Mouse (Mus musculus) myocyte (in vitro differentiated cells): ENCODE data around the gene Lgals7. TPM values are rescaled to one million over a fixed set of nuclear protein-coding genes. Genes with fewer than 3 reads are reported as not detected.
A peak's percentile ranks its signal among the peaks of the same experiment; 100 is the strongest.

Source experiments
- H3K27me3 ChIP-seq: one replicate; pipeline ENCODE4 v1.6.1; 2011; ENCODE audit not compliant: control insufficient read depth, insufficient read depth, insufficient read length
- H3K36me3 ChIP-seq: one replicate; pipeline ENCODE4 v1.6.1; 2011; ENCODE audit not compliant: control insufficient read depth, insufficient read depth
- H3K4me2 ChIP-seq: one replicate; pipeline ENCODE4 v1.6.1; 2011; ENCODE audit warnings: low read depth, control low read depth
- H3K4me3 ChIP-seq: one replicate; pipeline ENCODE4 v1.5.1; 2011; ENCODE audit warnings: mild to moderate bottlenecking, control low read depth, moderate library complexity
- H3K79me2 ChIP-seq: one replicate; pipeline ENCODE4 v1.6.1; 2011; ENCODE audit not compliant: control insufficient read depth, insufficient read depth
- H3ac ChIP-seq: one replicate; pipeline ENCODE4 v1.6.1; 2011; ENCODE audit not compliant: control insufficient read depth, insufficient read length
- CEBPB ChIP-seq: IDR thresholded peaks from 2 replicates; pipeline ENCODE4 v1.6.1; 2011; ENCODE audit warnings: mild to moderate bottlenecking, moderate library complexity; ENCODE audit not compliant: poor library complexity, insufficient read depth, severe bottlenecking
- E2F4 ChIP-seq: IDR thresholded peaks from one replicate; pipeline ENCODE4 v1.6.1; 2011; ENCODE audit warnings: mild to moderate bottlenecking, control low read depth, moderate library complexity; ENCODE audit not compliant: insufficient read depth
- MAX ChIP-seq: IDR thresholded peaks from one replicate; pipeline ENCODE4 v1.6.1; 2011; ENCODE audit warnings: low read depth, mild to moderate bottlenecking, control low read depth
- MYOD1 ChIP-seq, 3 experiments: IDR thresholded peaks; one replicate each; pipeline ENCODE4 v1.6.1; 2011; ENCODE audit warnings: control low read depth in 2 of 3, low read depth in 2 of 3, mild to moderate bottlenecking in 2 of 3, moderate library complexity in 1 of 3; ENCODE audit not compliant: insufficient read length in 2 of 3, control insufficient read depth in 1 of 3
- MYOG ChIP-seq, 3 experiments: IDR thresholded peaks; one replicate each; pipeline ENCODE4 v1.6.1; 2011; ENCODE audit warnings: control low read depth in 2 of 3, low read depth in 2 of 3, mild to moderate bottlenecking in 2 of 3; ENCODE audit not compliant: insufficient read length in 2 of 3, control insufficient read depth in 1 of 3, insufficient read depth in 1 of 3
- POLR2A ChIP-seq: IDR thresholded peaks from one replicate; pipeline ENCODE4 v1.6.1; 2011; ENCODE audit warnings: low read depth, mild to moderate bottlenecking, control low read depth, moderate library complexity; ENCODE audit not compliant: insufficient read length
- POLR2AphosphoS2 ChIP-seq: IDR thresholded peaks from one replicate; pipeline ENCODE4 v1.6.1; 2011; ENCODE audit warnings: low read depth, control low read depth; ENCODE audit not compliant: insufficient read length
- REST ChIP-seq: IDR thresholded peaks from one replicate; pipeline ENCODE4 v1.6.1; 2011; ENCODE audit warnings: mild to moderate bottlenecking, control low read depth, moderate library complexity; ENCODE audit not compliant: insufficient read depth, insufficient read length
- SRF ChIP-seq: IDR thresholded peaks from one replicate; pipeline ENCODE4 v1.6.1; 2011; ENCODE audit warnings: low read depth; ENCODE audit not compliant: control insufficient read depth, insufficient read length
- TCF12 ChIP-seq: IDR thresholded peaks from one replicate; pipeline ENCODE4 v1.6.1; 2011; ENCODE audit warnings: mild to moderate bottlenecking, control low read depth; ENCODE audit not compliant: poor library complexity, insufficient read depth, severe bottlenecking
- TCF3 ChIP-seq: IDR thresholded peaks from one replicate; pipeline ENCODE4 v1.6.1; 2011; ENCODE audit warnings: low read depth, control low read depth; ENCODE audit not compliant: insufficient read length
- USF1 ChIP-seq: IDR thresholded peaks from one replicate; pipeline ENCODE4 v1.6.1; 2011; ENCODE audit warnings: low read depth, mild to moderate bottlenecking, control low read depth, moderate library complexity
- polyA plus RNA-seq: library from polyadenylated mRNA; unstranded; fragments of >200 nt; fragmentation: generic; extraction: Trizol; gene quantifications from one replicate; pipeline ENCODE4 v1.2.1, GENCODE M21; 2012; ENCODE audit warnings: missing spikeins

Gene Lgals7
- polyA plus RNA-seq, 1 experiment, result 0.50 TPM

DNA sequence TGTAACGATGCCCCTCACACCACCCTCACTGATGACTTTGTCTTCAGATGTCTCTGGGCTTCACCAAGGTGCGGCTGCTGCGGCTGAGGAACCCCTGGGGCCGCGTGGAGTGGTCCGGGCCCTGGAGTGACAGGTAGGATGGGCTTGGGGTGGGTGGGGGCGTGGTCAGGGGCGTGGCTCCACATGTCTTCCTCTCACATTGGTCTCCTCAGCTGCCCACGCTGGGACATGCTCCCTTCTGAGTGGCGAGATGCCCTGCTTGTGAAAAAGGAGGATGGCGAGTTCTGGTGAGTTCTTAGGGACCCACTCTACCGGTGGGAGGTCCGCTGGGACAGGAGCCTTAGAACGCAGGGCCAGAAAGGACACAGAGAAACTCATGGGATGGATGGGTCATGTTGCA lies 22.8 kb downstream of the Lgals7 start:
- Histone ChIP-seq H3K4me2 (no peak overlapping the region), H3K27me3 (no peaks in the 10 kb centered on the region), H3ac (no peak overlapping the region), H3K79me2 (no peaks in the 10 kb centered on the region), H3K4me3 (no peak overlapping the region), H3K36me3 (no peaks in the 10 kb centered on the region)
- TF ChIP-seq MYOG (IDR thresholded peaks at IDR 0.05; ENCODE audit: control insufficient read depth in 1 of 3, insufficient read depth in 1 of 3, insufficient read length in 2 of 3, low read depth in 2 of 3) (no peak), TCF12 (no peak), USF1 (no peak), POLR2AphosphoS2 (no peak), POLR2A (no peak)

DNA sequence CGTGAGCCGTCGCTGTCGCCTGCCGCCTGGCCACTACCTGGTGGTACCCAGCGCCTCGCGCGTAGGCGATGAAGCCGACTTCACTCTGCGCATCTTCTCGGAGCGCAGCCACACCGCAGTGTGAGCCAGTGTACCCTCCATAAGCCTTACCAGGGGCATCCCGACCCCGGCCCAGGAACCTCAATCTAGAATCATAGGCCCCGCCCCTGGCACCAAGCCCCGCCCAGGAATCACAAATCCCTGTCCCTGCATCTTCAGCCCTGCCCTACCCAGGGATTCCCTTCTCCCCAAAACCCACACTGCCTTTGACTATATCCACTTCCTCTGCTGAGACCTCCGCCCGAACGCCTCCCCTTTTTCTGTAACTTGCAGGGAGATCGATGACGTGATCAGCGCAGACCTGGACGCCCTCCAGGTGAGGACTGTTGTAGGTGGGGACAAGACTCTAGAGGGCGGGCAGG lies 25.1 kb downstream of the Lgals7 start:
- peak; percentile 78 for TF ChIP-seq POLR2AphosphoS2
- TF ChIP-seq POLR2A, result no peak
- no peaks in the 10 kb centered on the region for H3K27me3 ChIP-seq

DNA sequence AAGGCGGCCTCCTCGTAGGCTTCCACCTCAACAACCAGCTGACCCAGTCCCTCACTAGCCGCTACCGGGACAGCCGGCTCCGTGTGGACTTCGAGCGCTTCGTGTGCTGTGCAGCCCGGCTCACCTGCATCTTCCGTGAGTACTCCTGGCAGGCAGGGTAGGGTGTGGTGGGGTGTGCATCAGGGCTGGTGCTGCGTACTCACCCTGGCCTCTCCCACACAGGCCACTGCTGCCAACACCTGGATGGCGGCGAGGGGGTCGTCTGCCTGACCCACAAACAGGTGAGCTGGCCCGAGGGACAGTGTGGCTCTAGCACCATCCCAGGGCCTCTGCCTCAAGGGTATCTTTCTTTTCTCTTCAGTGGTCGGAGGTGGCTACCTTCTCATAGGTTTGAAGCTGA lies 28.9 kb downstream of the Lgals7 start:
- H3ac ChIP-seq, result no peak overlapping the region
- H3K4me3 ChIP-seq, result no peak overlapping the region
- H3K4me2 ChIP-seq, result no peak overlapping the region
- no peaks in the 10 kb centered on the region for H3K79me2 ChIP-seq
- H3K36me3 ChIP-seq, result peaks cover 11% of the 10 kb centered on the region
- TF ChIP-seq MAX, result no peak
- no peaks in the 10 kb centered on the region for H3K27me3 ChIP-seq

More for the DNA sequence above, 25.1 kb downstream of the Lgals7 start:
- Histone ChIP-seq H3K4me3 (no peak overlapping the region), H3K4me2 (no peak overlapping the region), H3K36me3 (no peaks in the 10 kb centered on the region), H3K79me2 (no peaks in the 10 kb centered on the region), H3ac (no peak overlapping the region)

DNA sequence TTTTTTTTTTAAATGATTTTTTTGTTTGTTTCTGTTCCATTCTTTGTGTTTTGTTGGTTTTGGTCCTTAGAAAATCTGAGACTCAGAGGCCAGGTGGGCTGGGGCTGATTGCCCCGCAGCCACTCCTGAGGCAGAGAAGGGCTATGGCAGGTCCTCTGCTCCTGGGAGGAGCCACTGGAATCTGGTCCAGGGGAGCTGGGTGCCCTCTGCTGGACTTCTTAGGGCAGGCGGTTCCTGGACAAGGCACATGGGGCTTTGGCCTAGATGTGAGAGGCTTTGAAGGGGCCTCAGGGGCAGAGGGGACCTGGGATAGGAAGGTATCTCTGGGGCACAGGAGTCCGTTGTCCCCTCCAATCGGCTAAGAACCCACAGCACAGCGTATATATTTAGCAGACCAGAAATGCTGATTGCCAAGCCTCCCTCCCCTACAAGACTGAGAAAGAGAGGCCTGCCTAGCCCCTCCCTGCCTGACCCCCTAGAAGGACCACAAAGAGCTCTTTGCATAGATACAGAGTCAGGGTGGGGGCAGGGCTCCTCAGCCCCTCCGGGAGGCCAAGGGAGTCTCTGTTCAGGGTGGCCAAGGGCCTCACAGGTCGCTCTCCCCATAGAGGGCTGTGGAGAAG lies 30.1 kb downstream of the Lgals7 start:
- no peak overlapping the region for H3K4me3 ChIP-seq
- no peak for TF ChIP-seq TCF3
- TF ChIP-seq MAX, result no peak
- no peak for TF ChIP-seq TCF12
- TF ChIP-seq POLR2A, result no peak
- TF ChIP-seq E2F4, result no peak
- no peak for TF ChIP-seq MYOG (IDR thresholded peaks at IDR 0.05; ENCODE audit: control insufficient read depth in 1 of 3, insufficient read depth in 1 of 3, insufficient read length in 2 of 3, low read depth in 2 of 3)
- TF ChIP-seq CEBPB, result no peak
- TF ChIP-seq USF1, result no peak
- TF ChIP-seq SRF, result no peak
- no peak for TF ChIP-seq REST
- TF ChIP-seq MYOD1 (IDR thresholded peaks at IDR 0.05; ENCODE audit: control insufficient read depth in 1 of 3, insufficient read length in 2 of 3, low read depth in 2 of 3), result no peak
- TF ChIP-seq POLR2AphosphoS2, result no peak
- H3K4me2 ChIP-seq, result no peak overlapping the region
- no peak overlapping the region for H3ac ChIP-seq
- H3K27me3 ChIP-seq, result no peaks in the 10 kb centered on the region
- peaks cover 19% of the 10 kb centered on the region for H3K36me3 ChIP-seq
- no peaks in the 10 kb centered on the region for H3K79me2 ChIP-seq

DNA sequence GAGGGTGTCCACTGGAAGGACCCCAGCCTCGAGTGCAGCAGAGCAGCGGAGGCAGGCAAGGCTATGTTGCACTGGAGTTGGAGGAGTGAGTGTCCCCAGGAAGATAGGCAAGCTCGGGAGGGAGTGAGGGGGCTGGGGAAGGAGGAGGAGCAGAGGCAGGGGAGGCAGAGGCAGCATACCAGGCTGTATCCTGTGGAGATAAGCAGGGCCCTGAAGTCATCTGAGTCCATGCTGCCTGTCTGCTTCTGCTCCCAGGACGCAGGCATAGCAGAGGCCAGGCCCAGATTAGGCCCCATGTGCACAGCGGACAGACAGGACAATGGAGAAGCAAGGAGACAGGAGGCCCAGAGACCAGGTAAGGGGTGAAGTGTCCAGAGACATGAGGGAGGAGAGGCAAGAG lies 31.3 kb downstream of the Lgals7 start:
- Histone ChIP-seq H3K4me2 (no peak overlapping the region), H3K27me3 (no peaks in the 10 kb centered on the region), H3K36me3 (peaks cover 31% of the 10 kb centered on the region), H3K79me2 (no peaks in the 10 kb centered on the region), H3K4me3 (no peak overlapping the region), H3ac (no peak overlapping the region)
- no peak for TF ChIP-seq POLR2AphosphoS2
- no peak for TF ChIP-seq E2F4
- TF ChIP-seq REST, result no peak
- no peak for TF ChIP-seq MYOD1 (IDR thresholded peaks at IDR 0.05; ENCODE audit: control insufficient read depth in 1 of 3, insufficient read length in 2 of 3, low read depth in 2 of 3)
- TF ChIP-seq TCF3, result no peak
- TF ChIP-seq POLR2A, result no peak
- TF ChIP-seq MYOG (IDR thresholded peaks at IDR 0.05; ENCODE audit: control insufficient read depth in 1 of 3, insufficient read depth in 1 of 3, insufficient read length in 2 of 3, low read depth in 2 of 3), result no peak
- no peak for TF ChIP-seq SRF
- no peak for TF ChIP-seq USF1
- TF ChIP-seq TCF12, result no peak
- no peak for TF ChIP-seq MAX
- TF ChIP-seq CEBPB, result no peak

DNA sequence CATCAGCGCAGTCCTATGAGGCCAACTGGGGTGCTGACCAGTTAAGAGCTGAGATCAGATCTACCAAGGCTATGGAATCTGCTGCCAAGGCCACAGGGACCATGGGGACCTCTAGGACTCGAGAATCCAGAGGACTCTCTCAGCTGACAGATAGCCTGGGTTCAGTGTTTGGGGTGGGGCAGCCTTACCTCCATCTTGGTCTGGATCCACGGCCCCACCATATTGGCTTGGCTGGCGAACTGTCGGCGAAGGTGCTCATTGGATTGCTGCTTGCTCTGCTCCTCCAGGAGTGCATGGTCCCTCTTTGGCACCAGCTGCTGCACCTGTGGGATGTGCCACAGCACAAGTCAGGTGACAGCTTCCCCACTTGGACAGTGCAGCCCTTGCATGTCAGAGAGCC lies 34.0 kb downstream of the Lgals7 start:
- TF ChIP-seq USF1 (no peak), POLR2A (peak; percentile 9)
- no peaks in the 10 kb centered on the region for H3K79me2 ChIP-seq
- no peaks in the 10 kb centered on the region for H3K27me3 ChIP-seq

More for the DNA sequence above, 34.0 kb downstream of the Lgals7 start:
- no peak overlapping the region for H3ac ChIP-seq
- no peak overlapping the region for H3K4me3 ChIP-seq
- H3K36me3 ChIP-seq, result peaks cover 52% of the 10 kb centered on the region
- H3K4me2 ChIP-seq, result no peak overlapping the region
